Mouse (Mus musculus) cerebellum, adult 2 months (tissue): ENCODE results near the gene Rgl1.

Source experiments
- CTCF ChIP-seq: fragments of 200-500 bp; IDR thresholded peaks from 2 replicates; pipeline ENCODE4 v1.5.1; 2011; ENCODE audit warnings: low read depth, mild to moderate bottlenecking, control low read depth, low read length, moderate library complexity, borderline replicate concordance; ENCODE audit not compliant: insufficient read depth
- POLR2A ChIP-seq: fragments of 200-500 bp; IDR thresholded peaks from 2 replicates; pipeline ENCODE4 v1.6.1; 2011; ENCODE audit warnings: low read length, control low read depth, borderline replicate concordance; ENCODE audit not compliant: insufficient read depth

GRCm38 (mm10) chr1:152606727-152607126 is 159.4 kb downstream of the Rgl1 start:
- TF ChIP-seq POLR2A (no peak), CTCF (no peak)
